Mouse (Mus musculus) gastrocnemius, postnatal 14 days (tissue): ENCODE data around the gene Far1. TPM values are rescaled to one million over a fixed set of nuclear protein-coding genes. Genes with fewer than 3 reads are reported as not detected.
A peak's percentile ranks its signal among the peaks of the same experiment; 100 is the strongest.

Experiments used
- DNase-seq: peaks from one replicate; pipeline ENCODE4 v3.0.0; 2021; ENCODE audit warnings: mixed read lengths
- intact Hi-C: fragments of 180-260 bp; cut with DNase I; formaldehyde crosslinking; loops from one replicate; pipeline ENCODE4 v1.15.1; 2025; ENCODE audit warnings: low total_unique reads
- long read RNA-seq, 2 experiments: library from polyadenylated mRNA; stranded (forward); transcript quantifications; one replicate each; pipeline ENCODE4 v2.0.0; 2021
- total RNA-seq, 2 experiments: library from RNA; stranded (reverse); gene quantifications; 2 replicates each; pipeline ENCODE4 v1.2.3; 2021

Gene Far1
- total RNA-seq: 10 to 100 TPM; 15.6 to 18.9 TPM
- long read RNA-seq, experiment 1, full-length matches to known transcripts: 9 of 9 reads
- long read RNA-seq, experiment 1, partial matches to known transcripts: 0 of 9 reads
- long read RNA-seq, experiment 1, other reads (novel, unspliced or antisense): 0 of 9 reads
- long read RNA-seq, experiment 2, full-length matches to known transcripts: 3 of 4 reads
- long read RNA-seq, experiment 2, partial matches to known transcripts: 0 of 4 reads
- long read RNA-seq, experiment 2, other reads (novel, unspliced or antisense): 1 of 4 reads

- intact Hi-C loops: no loop called here
- DNase-seq: peak; percentile 98
Measured at GRCm38 (mm10) chr7:113513286-113513962, at the start of gene Far1. Gene Far1, plus strand, starts transcription at chr7:113513834.

- intact Hi-C loops: no loop called here
- no peak for DNase-seq
Measured at GRCm38 (mm10) chr7:113468345-113468744, 45.3 kb upstream of the Far1 start.

- no peak for DNase-seq
- intact Hi-C loops: no loop called here
Measured at GRCm38 (mm10) chr7:113470671-113471070, 43.0 kb upstream of the Far1 start.

GRCm38 (mm10) chr7:113471653-113472052 is 42.0 kb upstream of the Far1 start:
- DNase-seq: no peak

GRCm38 (mm10) chr7:113495792-113496191 is 17.8 kb upstream of the Far1 start:
- intact Hi-C loops: no loop called here
- DNase-seq: no peak

More at GRCm38 (mm10) chr7:113471653-113472052, 42.0 kb upstream of the Far1 start:
- intact Hi-C loops: no loop called here

GRCm38 (mm10) chr7:113498413-113498812 is 15.2 kb upstream of the Far1 start:
- no peak for DNase-seq
- intact Hi-C loops: no loop called here

GRCm38 (mm10) chr7:113499821-113500220 is 13.8 kb upstream of the Far1 start:
- no peak for DNase-seq
- intact Hi-C loops: no loop called here

GRCm38 (mm10) chr7:113502453-113502852 is 11.2 kb upstream of the Far1 start:
- intact Hi-C loops: no loop called here
- no peak for DNase-seq

GRCm38 (mm10) chr7:113505047-113505446 is 8.6 kb upstream of the Far1 start:
- intact Hi-C loops: no loop called here
- DNase-seq: no peak

- no peak for DNase-seq
- intact Hi-C loops: no loop called here
Measured at GRCm38 (mm10) chr7:113505516-113506045, 8.1 kb upstream of the Far1 start.

- intact Hi-C loops: no loop called here
- no peak for DNase-seq
Measured at GRCm38 (mm10) chr7:113507846-113508245, 5.8 kb upstream of the Far1 start.

GRCm38 (mm10) chr7:113511396-113511795 is 2.2 kb upstream of the Far1 start:
- no peak for DNase-seq
- intact Hi-C loops: no loop called here

- no peak for DNase-seq
- intact Hi-C loops: no loop called here
Measured at GRCm38 (mm10) chr7:113512527-113513285, 928 bp upstream of the Far1 start.

GRCm38 (mm10) chr7:113513963-113514649 is 472 bp downstream of the Far1 start:
- no peak for DNase-seq
- intact Hi-C loops: no loop called here

- DNase-seq: no peak
- intact Hi-C loops: no loop called here
Measured at GRCm38 (mm10) chr7:113515831-113516230, 2.2 kb downstream of the Far1 start.

GRCm38 (mm10) chr7:113518419-113518818 is 4.8 kb downstream of the Far1 start:
- intact Hi-C loops: no loop called here
- DNase-seq: no peak

GRCm38 (mm10) chr7:113518961-113519360 is 5.3 kb downstream of the Far1 start:
- intact Hi-C loops: no loop called here
- no peak for DNase-seq

- intact Hi-C loops: no loop called here
- no peak for DNase-seq
Measured at GRCm38 (mm10) chr7:113543158-113543557, 29.5 kb downstream of the Far1 start.

- intact Hi-C loops: no loop called here
- no peak for DNase-seq
Measured at GRCm38 (mm10) chr7:113551742-113552463, 38.3 kb downstream of the Far1 start.
